Mouse (Mus musculus): Measurements from ENCODE around the gene Top2a. TPM values are rescaled to one million over a fixed set of nuclear protein-coding genes. Genes with fewer than 3 reads are reported as not detected.

Top2a gene
- polyA plus RNA-seq, 1 experiment from 2014 or later: 238 TPM

- peaks cover 34% of the 10 kb centered on the region for H3K36me3 ChIP-seq
- 29% methylated on average over 15 of the region's 15 CpGs for WGBS
- H3K27me3 ChIP-seq (ENCODE audit: insufficient read depth, poor library complexity, severe bottlenecking): no peaks in the 10 kb centered on the region
- DNase-seq (ENCODE audit: low spot score): no peak
- peak overlapping the region; percentile 70 for H3K4me3 ChIP-seq
- H3K9me3 ChIP-seq: no peaks in the 10 kb centered on the region
- H3K27ac ChIP-seq: peak overlapping the region; percentile 88
- peaks cover 100% of the 10 kb centered on the region for H3K4me1 ChIP-seq
Observed at GRCm38 (mm10) chr11:98964616-98965415, 59.2 kb downstream of the Top2a start.

- H3K36me3 ChIP-seq: peaks cover 29% of the 10 kb centered on the region
- peak overlapping the region; percentile 88 for H3K27ac ChIP-seq
- peak overlapping the region; percentile 70 for H3K4me3 ChIP-seq
- no peaks in the 10 kb centered on the region for H3K27me3 ChIP-seq (ENCODE audit: insufficient read depth, poor library complexity, severe bottlenecking)
- no peak for DNase-seq (ENCODE audit: low spot score)
- H3K4me1 ChIP-seq: peaks cover 100% of the 10 kb centered on the region
- WGBS: 20% methylated on average over 6 of the region's 6 CpGs
- no peaks in the 10 kb centered on the region for H3K9me3 ChIP-seq
Observed at GRCm38 (mm10) chr11:98964201-98964615, 59.8 kb downstream of the Top2a start.

GRCm38 (mm10) chr11:98963191-98964021 is 60.6 kb downstream of the Top2a start:
- WGBS: 1% methylated on average over 32 of the region's 32 CpGs
- peak; percentile 92 for DNase-seq (ENCODE audit: low spot score)
- Histone ChIP-seq H3K4me3 (peak overlapping the region; percentile 70), H3K27ac (peak overlapping the region; percentile 88), H3K36me3 (peaks cover 24% of the 10 kb centered on the region), H3K9me3 (no peaks in the 10 kb centered on the region), H3K27me3 (ENCODE audit: insufficient read depth, poor library complexity, severe bottlenecking) (no peaks in the 10 kb centered on the region), H3K4me1 (peaks cover 99% of the 10 kb centered on the region)

GRCm38 (mm10) chr11:98962421-98963095 is 61.4 kb downstream of the Top2a start:
- DNase-seq (ENCODE audit: low spot score): no peak
- Histone ChIP-seq H3K4me1 (peaks cover 90% of the 10 kb centered on the region), H3K4me3 (peak overlapping the region; percentile 70), H3K36me3 (peaks cover 22% of the 10 kb centered on the region), H3K27me3 (ENCODE audit: insufficient read depth, poor library complexity, severe bottlenecking) (no peaks in the 10 kb centered on the region), H3K27ac (peak overlapping the region; percentile 88), H3K9me3 (no peaks in the 10 kb centered on the region)
- 5% methylated on average over 12 of the region's 12 CpGs for WGBS

- Histone ChIP-seq H3K4me1 (peaks cover 83% of the 10 kb centered on the region), H3K9me3 (no peaks in the 10 kb centered on the region), H3K27ac (peak overlapping the region; percentile 89; the same call in 1 of the 2 replicates), H3K4me3 (peak overlapping the region; percentile 70), H3K36me3 (peaks cover 22% of the 10 kb centered on the region), H3K27me3 (ENCODE audit: insufficient read depth, poor library complexity, severe bottlenecking) (no peaks in the 10 kb centered on the region)
- WGBS: 14% methylated on average over 8 of the region's 8 CpGs
- no peak for DNase-seq (ENCODE audit: low spot score)
Observed at GRCm38 (mm10) chr11:98961766-98962165, 62.2 kb downstream of the Top2a start.

- DNase-seq (ENCODE audit: low spot score): no peak
- H3K9me3 ChIP-seq: no peaks in the 10 kb centered on the region
- 6% methylated on average over 18 of the region's 18 CpGs for WGBS
- H3K27me3 ChIP-seq (ENCODE audit: insufficient read depth, poor library complexity, severe bottlenecking): no peaks in the 10 kb centered on the region
- peak overlapping the region; percentile 89 for H3K27ac ChIP-seq
- H3K4me3 ChIP-seq: peak overlapping the region; percentile 70
- H3K36me3 ChIP-seq: peaks cover 19% of the 10 kb centered on the region
- peaks cover 83% of the 10 kb centered on the region for H3K4me1 ChIP-seq
Observed at GRCm38 (mm10) chr11:98961051-98961592, 62.9 kb downstream of the Top2a start.

DNA sequence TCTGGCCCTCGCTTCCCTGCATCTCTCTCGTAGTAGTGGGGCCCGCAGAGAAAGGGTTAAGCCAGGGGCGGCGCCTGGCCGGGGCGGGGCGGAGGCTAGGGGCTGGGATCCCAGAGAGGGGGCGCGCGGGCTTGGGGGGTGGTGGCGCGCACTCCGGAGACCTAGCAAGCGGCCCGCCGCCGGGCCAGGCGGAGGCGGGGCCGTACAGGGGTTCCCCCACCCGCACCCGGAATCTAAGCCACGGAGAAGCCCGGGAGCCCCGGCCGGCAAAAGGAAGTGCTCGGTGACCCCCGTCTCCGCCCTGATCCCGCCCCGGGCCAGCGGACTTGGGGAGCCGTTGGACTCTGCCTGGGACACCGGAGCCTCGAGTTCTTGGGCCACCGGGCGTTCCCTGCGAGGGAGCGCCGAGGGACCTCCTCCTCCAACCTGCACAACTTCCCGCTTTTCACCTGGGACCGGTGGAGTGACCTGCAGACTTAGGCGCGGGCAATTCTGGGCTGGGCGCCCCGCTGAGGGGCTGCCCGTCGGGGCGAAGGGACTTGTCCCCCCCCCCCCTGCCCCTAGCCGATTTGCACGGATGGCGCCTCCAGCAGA is 63.6 kb downstream of the Top2a start:
- Histone ChIP-seq H3K27ac (peak overlapping the region; percentile 89), H3K9me3 (no peaks in the 10 kb centered on the region), H3K4me3 (peak overlapping the region; percentile 70), H3K36me3 (peaks cover 19% of the 10 kb centered on the region), H3K4me1 (peaks cover 83% of the 10 kb centered on the region), H3K27me3 (ENCODE audit: insufficient read depth, poor library complexity, severe bottlenecking) (no peaks in the 10 kb centered on the region)
- 1% methylated on average over 52 of the region's 53 CpGs for WGBS
- DNase-seq (ENCODE audit: low spot score): no peak

DNA sequence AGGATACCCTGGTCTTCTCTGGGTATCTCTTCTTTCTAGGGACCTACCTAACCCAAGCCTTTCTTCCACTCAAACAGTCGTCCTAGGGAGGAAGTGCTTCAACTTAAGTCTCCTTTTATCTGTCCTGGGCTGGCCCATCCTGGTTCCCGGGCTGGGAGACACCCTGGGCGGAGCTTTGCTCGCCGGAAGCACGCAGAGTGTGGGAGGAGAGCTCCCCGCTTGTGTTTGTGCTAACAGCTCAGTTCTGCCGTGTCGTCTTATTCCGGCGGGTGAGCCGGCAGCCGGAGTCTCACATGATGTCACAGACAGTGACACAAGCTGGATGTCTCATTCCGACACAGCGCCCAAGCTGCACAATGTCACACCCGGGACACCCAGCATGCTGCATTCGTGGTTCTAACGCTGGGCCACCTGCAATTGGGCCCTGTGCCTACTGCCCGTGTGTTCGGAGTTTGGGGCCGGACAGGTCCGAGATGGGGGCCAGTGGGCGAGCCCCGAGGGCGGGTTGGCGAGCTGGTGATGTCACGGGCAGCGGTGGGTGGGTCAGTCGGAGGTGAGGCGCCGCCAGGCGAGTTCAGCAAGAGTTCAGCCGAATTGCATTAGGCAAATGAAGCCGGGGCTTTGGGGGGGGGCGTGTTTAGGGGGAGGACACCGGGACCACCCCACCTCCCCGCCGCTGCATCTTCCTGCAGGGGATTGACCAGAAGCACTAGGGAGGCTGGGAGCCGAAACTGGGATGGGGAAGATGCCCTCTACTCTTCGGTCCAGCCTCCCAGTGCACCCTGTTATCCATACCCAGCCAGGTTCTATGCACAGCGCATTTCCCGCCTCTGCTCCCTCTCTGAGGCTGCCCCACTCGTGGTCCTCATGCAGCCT is 64.3 kb downstream of the Top2a start:
- DNase-seq (ENCODE audit: low spot score): peak; percentile 93
- H3K4me3 ChIP-seq: peak overlapping the region; percentile 70
- H3K36me3 ChIP-seq: peaks cover 19% of the 10 kb centered on the region
- H3K27ac ChIP-seq: peak overlapping the region; percentile 89
- WGBS: under 1% methylated on average over 43 of the region's 43 CpGs
- no peaks in the 10 kb centered on the region for H3K9me3 ChIP-seq
- peaks cover 83% of the 10 kb centered on the region for H3K4me1 ChIP-seq
- no peaks in the 10 kb centered on the region for H3K27me3 ChIP-seq (ENCODE audit: insufficient read depth, poor library complexity, severe bottlenecking)

GRCm38 (mm10) chr11:98956340-98956739 is 67.6 kb downstream of the Top2a start:
- no peaks in the 10 kb centered on the region for H3K27me3 ChIP-seq (ENCODE audit: insufficient read depth, poor library complexity, severe bottlenecking)
- no peaks in the 10 kb centered on the region for H3K9me3 ChIP-seq
- whole genome bisulfite sequencing: 57% methylated on average over 10 of the region's 10 CpGs
- no peak for DNase-seq (ENCODE audit: low spot score)
- H3K4me3 ChIP-seq: no peak overlapping the region
- peaks cover 78% of the 10 kb centered on the region for H3K4me1 ChIP-seq
- H3K27ac ChIP-seq: no peak overlapping the region
- H3K36me3 ChIP-seq: peaks cover 31% of the 10 kb centered on the region

DNA sequence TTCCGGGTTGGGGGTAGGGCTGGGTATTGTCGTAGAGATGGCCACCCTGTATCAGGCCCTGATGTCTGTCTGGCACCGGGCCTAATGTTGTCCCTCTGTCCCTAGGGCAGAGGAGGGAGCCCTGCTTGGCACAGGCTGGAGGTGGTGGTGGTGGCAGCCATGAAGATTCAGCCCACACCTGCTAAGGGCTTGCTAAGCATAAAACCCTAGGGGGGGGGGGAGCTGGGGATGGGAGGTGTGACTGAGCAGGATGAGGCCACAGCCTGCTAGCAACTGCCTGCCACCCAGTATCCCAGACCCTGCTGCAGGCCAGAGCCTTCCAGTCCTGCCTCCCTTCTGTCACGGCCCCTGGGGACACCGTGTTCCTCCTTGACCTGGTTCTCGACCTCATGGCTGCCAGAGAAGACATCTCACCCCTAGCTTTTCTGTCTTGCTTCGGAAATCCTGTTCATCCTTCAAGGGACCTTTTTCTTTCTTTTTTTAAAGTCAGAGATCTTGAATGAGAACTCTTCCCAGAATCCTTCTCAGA is 68.2 kb downstream of the Top2a start:
- H3K36me3 ChIP-seq: peaks cover 37% of the 10 kb centered on the region

More for the DNA sequence above, 68.2 kb downstream of the Top2a start:
- DNase-seq (ENCODE audit: low spot score): no peak
- H3K4me3 ChIP-seq: peak overlapping the region; percentile 41; the same call in 1 of the 2 replicates
- H3K9me3 ChIP-seq: no peaks in the 10 kb centered on the region
- H3K27me3 ChIP-seq (ENCODE audit: insufficient read depth, poor library complexity, severe bottlenecking): no peaks in the 10 kb centered on the region
- H3K27ac ChIP-seq: peak overlapping the region; percentile 71
- H3K4me1 ChIP-seq: peaks cover 78% of the 10 kb centered on the region
- WGBS: 26% methylated on average over 7 of the region's 7 CpGs
